Mouse (Mus musculus) NIH3T3 (cell line): ENCODE data around the gene Lrig1.
A peak's percentile ranks its signal among the peaks of the same experiment; 100 is the strongest.

ENCODE experiments used
- DNase-seq: peaks from one replicate; pipeline ENCODE4 v3.0.0-alpha.2; 2012; ENCODE audit warnings: low read depth

The Lrig1 gene

GRCm38 (mm10) chr6:94700067-94700491 is at the start of gene Lrig1:
TSS of gene Lrig1 (minus strand) at chr6:94700158.
- peak; percentile 100 for DNase-seq

- no peak for DNase-seq
Observed at GRCm38 (mm10) chr6:94749626-94750025, 49.7 kb upstream of the Lrig1 start.

GRCm38 (mm10) chr6:94748361-94748760 is 48.4 kb upstream of the Lrig1 start:
- peak; percentile 76 for DNase-seq

GRCm38 (mm10) chr6:94740117-94740729 is 40.3 kb upstream of the Lrig1 start:
- DNase-seq: no peak

GRCm38 (mm10) chr6:94738647-94739046 is 38.7 kb upstream of the Lrig1 start:
- no peak for DNase-seq

GRCm38 (mm10) chr6:94733878-94734277 is 33.9 kb upstream of the Lrig1 start:
- DNase-seq: no peak

GRCm38 (mm10) chr6:94729847-94730246 is 29.9 kb upstream of the Lrig1 start:
- DNase-seq: no peak

GRCm38 (mm10) chr6:94729132-94729531 is 29.2 kb upstream of the Lrig1 start:
- DNase-seq: no peak

- DNase-seq: no peak
Observed at GRCm38 (mm10) chr6:94724612-94725011, 24.7 kb upstream of the Lrig1 start.

GRCm38 (mm10) chr6:94718607-94719346 is 18.8 kb upstream of the Lrig1 start:
- DNase-seq: no peak

GRCm38 (mm10) chr6:94717705-94718489 is 17.9 kb upstream of the Lrig1 start:
- DNase-seq: peak; percentile 92

GRCm38 (mm10) chr6:94715645-94715940 is 15.6 kb upstream of the Lrig1 start:
- no peak for DNase-seq

- no peak for DNase-seq
Observed at GRCm38 (mm10) chr6:94714815-94715644, 15.1 kb upstream of the Lrig1 start.

- DNase-seq: no peak
Observed at GRCm38 (mm10) chr6:94709832-94710231, 9.9 kb upstream of the Lrig1 start.

- no peak for DNase-seq
Observed at GRCm38 (mm10) chr6:94709150-94709549, 9.2 kb upstream of the Lrig1 start.

GRCm38 (mm10) chr6:94707254-94707653 is 7.3 kb upstream of the Lrig1 start:
- DNase-seq: peak; percentile 40

- DNase-seq: peak; percentile 38
Observed at GRCm38 (mm10) chr6:94705931-94706330, 6.0 kb upstream of the Lrig1 start.

GRCm38 (mm10) chr6:94702993-94703392 is 3.0 kb upstream of the Lrig1 start:
- DNase-seq: peak; percentile 36

GRCm38 (mm10) chr6:94701071-94701470 is 1.1 kb upstream of the Lrig1 start:
- peak; percentile 82 for DNase-seq

GRCm38 (mm10) chr6:94700612-94701011 is 654 bp upstream of the Lrig1 start:
- DNase-seq: peak; percentile 82

- peak; percentile 69 for DNase-seq
Observed at GRCm38 (mm10) chr6:94699173-94699987, 578 bp downstream of the Lrig1 start.
